Mouse (Mus musculus): ENCODE measurements at regions not wholly inside any gene's neighbourhood (a gene's known extent, or its start where the extent isn't known, plus 50 kb on each side); places are given as distances from the start of the nearest gene placed in this dataset.

- DNase-seq (ENCODE audit: low read depth, low spot score): peak; percentile 94
Observed at GRCm38 (mm10) chr2:94590494-94590893, 152.6 kb upstream of the Api5 start.

- no peak for DNase-seq (ENCODE audit: low read depth, low spot score)
Observed at GRCm38 (mm10) chr2:94587255-94587654, 149.3 kb upstream of the Api5 start.

DNA sequence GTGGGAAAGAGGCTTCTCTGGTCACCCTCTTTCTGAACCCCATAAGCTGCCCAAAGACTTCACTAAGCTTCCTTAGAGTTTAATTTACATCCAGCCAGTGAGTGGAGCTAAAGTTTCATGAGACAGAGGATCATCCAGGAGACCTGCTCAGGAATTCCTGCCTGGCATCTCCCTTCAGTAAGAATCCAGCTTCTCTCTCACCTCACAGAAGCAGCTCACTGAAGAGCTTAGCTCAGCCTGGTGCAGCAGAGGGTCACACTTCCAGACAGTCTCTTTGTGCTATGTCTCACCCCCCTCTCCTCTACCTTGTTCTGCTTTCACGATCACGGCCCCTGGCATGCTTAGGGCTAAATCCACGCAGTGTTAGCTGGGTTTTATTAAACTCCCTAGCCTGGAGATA is 133.7 kb upstream of the Api5 start:
- no peak for DNase-seq (ENCODE audit: low read depth, low spot score)

DNA sequence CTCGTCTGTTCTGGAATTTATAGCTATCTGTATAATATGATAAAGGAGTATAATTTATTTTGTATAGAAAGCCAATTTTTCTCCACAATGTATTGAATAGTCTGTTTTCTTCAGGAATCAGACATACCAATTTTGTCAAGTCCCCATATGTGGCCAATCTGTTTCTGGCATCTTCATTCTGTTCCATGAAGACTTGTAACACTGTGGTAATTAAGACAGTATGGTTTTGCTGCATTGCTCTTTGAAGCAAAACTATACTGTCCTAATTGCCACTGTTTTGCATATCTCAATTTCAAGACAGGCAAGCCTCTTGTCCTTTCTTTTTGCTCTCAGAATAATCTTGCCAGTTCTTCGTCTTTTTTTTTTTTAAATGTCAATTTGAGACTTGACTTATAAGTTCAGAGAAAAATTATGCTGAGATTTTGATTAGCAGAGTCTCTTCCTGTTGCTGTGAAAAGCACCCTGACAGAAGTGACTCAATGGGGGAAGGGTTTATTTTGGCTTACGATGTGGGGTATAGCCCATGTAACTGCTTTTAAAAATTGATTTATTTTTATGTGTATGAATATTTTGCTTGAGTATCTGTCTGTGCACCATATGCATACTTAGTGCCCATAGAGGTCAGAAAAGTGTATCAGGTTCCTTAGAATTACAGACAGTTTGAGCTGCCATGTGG is 103.4 kb upstream of the Api5 start:
- DNase-seq (ENCODE audit: low read depth, low spot score): no peak

- no peak for DNase-seq (ENCODE audit: low read depth, low spot score)
Observed at GRCm38 (mm10) chr2:94536631-94537030, 98.7 kb upstream of the Api5 start.

DNA sequence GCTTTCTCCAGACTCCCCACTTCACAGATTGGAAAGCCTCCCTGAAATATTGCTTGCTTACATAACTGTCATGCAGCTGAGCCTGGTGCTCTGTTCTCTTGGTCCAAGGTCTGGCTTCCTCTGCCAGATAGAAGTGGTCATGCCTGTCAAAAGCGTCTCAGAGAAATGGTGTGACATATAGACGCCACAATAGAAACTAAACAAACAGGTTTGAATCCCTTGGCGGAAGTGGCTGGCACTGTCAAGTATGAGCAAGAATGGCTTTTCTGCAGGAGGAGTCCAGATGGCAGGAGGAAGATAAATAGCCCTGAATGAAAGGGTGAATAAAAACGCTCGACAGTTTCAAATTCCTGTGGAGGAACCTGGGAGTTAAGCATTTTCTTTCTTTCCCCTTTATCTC is 93.2 kb upstream of the Api5 start:
- no peak for DNase-seq (ENCODE audit: low read depth, low spot score)

DNA sequence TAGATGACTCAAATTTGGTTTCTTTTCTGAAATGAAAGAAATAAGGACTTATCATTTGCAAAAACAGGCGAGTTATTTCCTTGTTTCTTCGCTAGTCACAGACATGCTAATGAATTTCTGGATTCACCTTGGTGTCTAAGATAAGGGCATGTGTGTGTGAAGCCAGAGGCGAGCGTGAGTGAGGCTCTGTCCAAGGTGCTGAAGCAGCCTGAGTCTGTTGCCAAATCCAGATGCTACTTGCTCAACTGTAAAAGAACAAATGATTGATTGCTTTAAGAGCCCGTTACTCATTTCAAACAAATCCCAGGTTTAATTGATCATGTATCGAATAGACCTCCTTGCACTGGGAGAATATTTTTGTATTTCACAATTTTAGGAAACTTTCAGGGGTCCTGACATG is 86.6 kb upstream of the Api5 start:
- DNase-seq (ENCODE audit: low read depth, low spot score): peak; percentile 72

DNA sequence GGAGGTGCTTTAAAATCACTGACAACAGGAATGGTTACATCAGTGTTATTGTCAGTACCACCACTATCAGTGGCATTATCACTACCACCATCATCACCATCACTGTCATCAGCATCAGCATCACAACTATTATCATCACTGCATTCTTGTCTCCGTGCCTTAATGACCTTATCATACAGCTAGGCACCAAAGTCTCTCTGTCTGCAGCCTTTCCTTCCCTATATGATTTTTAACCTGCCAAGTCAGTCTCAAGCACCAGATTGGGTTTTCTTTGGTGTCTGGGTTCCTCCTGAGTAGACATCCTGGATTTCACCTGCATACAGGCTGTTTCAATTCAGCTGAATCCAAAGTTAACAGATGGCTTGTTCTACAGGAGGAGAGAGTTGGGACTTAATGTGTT is 78.9 kb upstream of the Api5 start:
- no peak for DNase-seq (ENCODE audit: low read depth, low spot score)

- no peak for DNase-seq (ENCODE audit: low read depth, low spot score)
Observed at GRCm38 (mm10) chr2:94512027-94512426, 74.1 kb upstream of the Api5 start.

DNA sequence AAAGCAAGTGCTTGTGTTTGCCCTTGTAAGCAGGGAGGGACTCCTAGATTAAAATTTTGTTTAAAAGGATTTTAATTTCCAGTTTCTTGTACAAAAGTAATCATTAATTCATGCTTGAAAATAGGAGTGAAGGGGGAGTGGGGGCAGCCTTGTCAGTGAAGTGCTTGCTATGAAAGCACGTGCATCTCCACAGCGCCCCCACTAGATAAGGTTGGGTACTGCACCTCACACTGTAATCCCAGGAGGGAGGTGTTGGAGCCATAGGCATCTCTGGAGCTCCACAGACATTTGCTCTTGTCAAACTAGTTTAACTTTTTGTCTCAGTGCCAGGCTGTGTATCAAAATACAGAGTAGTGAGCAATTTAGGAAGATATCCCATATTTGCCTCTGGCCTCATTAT is 62.7 kb upstream of the Api5 start:
- DNase-seq (ENCODE audit: low read depth, low spot score): peak; percentile 19

GRCm38 (mm10) chr2:94498516-94498915 is 60.6 kb upstream of the Api5 start:
- DNase-seq (ENCODE audit: low read depth, low spot score): no peak

Data from R1 (cell line).